Mouse (Mus musculus): Measurements from ENCODE around the gene Rpl18a. TPM values are rescaled to one million over a fixed set of nuclear protein-coding genes. Genes with fewer than 3 reads are reported as not detected.

Rpl18a gene
- total RNA-seq, 2 experiments from 2014 or later, result 3,425 to 5,658 TPM

- peak; percentile 70 for ATAC-seq (replicated peaks; ENCODE audit: poor library complexity, severe bottlenecking)
Measured at GRCm38 (mm10) chr8:70885612-70886011, 11.6 kb downstream of the Rpl18a start.

GRCm38 (mm10) chr8:70884683-70885082, 12.5 kb downstream of the Rpl18a start:
- ATAC-seq (replicated peaks; ENCODE audit: poor library complexity, severe bottlenecking), result 0 out of 2 replicates have a peak, but pooled peaks have one; percentile 9

- no peak for ATAC-seq (replicated peaks; ENCODE audit: poor library complexity, severe bottlenecking)
Measured at GRCm38 (mm10) chr8:70884186-70884585, 13.0 kb downstream of the Rpl18a start.

GRCm38 (mm10) chr8:70880546-70880945, 16.7 kb downstream of the Rpl18a start:
- ATAC-seq (replicated peaks; ENCODE audit: poor library complexity, severe bottlenecking), result no peak

GRCm38 (mm10) chr8:70880126-70880525, 17.1 kb downstream of the Rpl18a start:
- ATAC-seq (replicated peaks; ENCODE audit: poor library complexity, severe bottlenecking), result no peak

GRCm38 (mm10) chr8:70879500-70879899, 17.7 kb downstream of the Rpl18a start:
- no peak for ATAC-seq (replicated peaks; ENCODE audit: poor library complexity, severe bottlenecking)

- no peak for ATAC-seq (replicated peaks; ENCODE audit: poor library complexity, severe bottlenecking)
Measured at GRCm38 (mm10) chr8:70878178-70878577, 19.0 kb downstream of the Rpl18a start.

GRCm38 (mm10) chr8:70876382-70876781, 20.8 kb downstream of the Rpl18a start:
- no peak for ATAC-seq (replicated peaks; ENCODE audit: poor library complexity, severe bottlenecking)

GRCm38 (mm10) chr8:70874441-70874840, 22.8 kb downstream of the Rpl18a start:
- ATAC-seq (replicated peaks; ENCODE audit: poor library complexity, severe bottlenecking), result no peak

- peak; percentile 77 for ATAC-seq (replicated peaks; ENCODE audit: poor library complexity, severe bottlenecking)
Measured at GRCm38 (mm10) chr8:70873364-70873985, 23.7 kb downstream of the Rpl18a start, which contains the start of gene Ccdc124. Gene Ccdc124, minus strand, starts transcription at chr8:70873935.

GRCm38 (mm10) chr8:70872643-70873363, 24.4 kb downstream of the Rpl18a start:
- ATAC-seq (replicated peaks; ENCODE audit: poor library complexity, severe bottlenecking), result no peak

GRCm38 (mm10) chr8:70871195-70871807, 25.9 kb downstream of the Rpl18a start:
- ATAC-seq (replicated peaks; ENCODE audit: poor library complexity, severe bottlenecking), result no peak

- peak; percentile 40 for ATAC-seq (replicated peaks; ENCODE audit: poor library complexity, severe bottlenecking)
Measured at GRCm38 (mm10) chr8:70869601-70870041, 27.6 kb downstream of the Rpl18a start.

GRCm38 (mm10) chr8:70869199-70869571, 28.0 kb downstream of the Rpl18a start:
- ATAC-seq (replicated peaks; ENCODE audit: poor library complexity, severe bottlenecking), result no peak

- peak; percentile 45 for ATAC-seq (replicated peaks; ENCODE audit: poor library complexity, severe bottlenecking)
Measured at GRCm38 (mm10) chr8:70868559-70869198, 28.5 kb downstream of the Rpl18a start.

- no peak for ATAC-seq (replicated peaks; ENCODE audit: poor library complexity, severe bottlenecking)
Measured at GRCm38 (mm10) chr8:70866566-70866965, 30.6 kb downstream of the Rpl18a start.

GRCm38 (mm10) chr8:70866001-70866520, 31.2 kb downstream of the Rpl18a start:
- no peak for ATAC-seq (replicated peaks; ENCODE audit: poor library complexity, severe bottlenecking)

GRCm38 (mm10) chr8:70865350-70866000, 31.7 kb downstream of the Rpl18a start:
- peak; percentile 66 for ATAC-seq (replicated peaks; ENCODE audit: poor library complexity, severe bottlenecking)

- ATAC-seq (replicated peaks; ENCODE audit: poor library complexity, severe bottlenecking), result no peak
Measured at GRCm38 (mm10) chr8:70864712-70865221, 32.4 kb downstream of the Rpl18a start.
